22 mouse cellular contexts compared by ENCODE assay signal in the genomic region with DNA sequence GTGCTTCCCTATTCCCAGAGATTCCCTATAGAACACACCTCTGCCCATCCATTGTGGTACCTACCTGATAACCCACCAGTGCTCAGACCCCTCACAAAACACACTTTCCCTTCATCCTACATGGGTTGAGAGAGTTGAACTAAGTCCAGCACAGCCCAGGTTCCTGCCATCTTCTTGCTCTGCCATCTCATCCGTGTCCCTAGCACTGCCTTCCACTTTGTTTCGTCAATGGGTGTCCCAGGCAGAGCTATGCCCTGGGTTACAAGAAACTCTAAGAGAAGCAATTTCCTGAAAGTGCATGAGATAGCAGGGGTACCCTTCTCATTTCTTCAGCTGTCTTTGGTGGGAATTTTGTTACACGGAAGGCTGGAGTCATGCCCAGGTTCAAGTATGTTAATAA. TPM values are rescaled to one million over a fixed set of nuclear protein-coding genes. Genes with fewer than 3 reads are reported as not detected.
A peak's percentile ranks its signal among the peaks of the same experiment; 100 is the strongest.
DNase-seq lines count a peak whose midpoint lies in the region; ATAC-seq and TF ChIP-seq lines count a peak whose summit lies in the region.
"Had no signal": no experiment of that assay in that cellular context is flagged by ENCODE, and none has a peak within 500 bp of the region (broad histone marks: within the 10 kb centered on the region; RNA-seq: fewer than 3 reads in every experiment).

No protein-coding gene starts in this region.

- H3K27ac ChIP-seq in gastrocnemius, adult 2 months: peak overlapping the region; percentile 95
- peak overlapping the region; percentile 95 for H3K27ac ChIP-seq in heart, embryonic 15.5 days
- H3K27ac ChIP-seq: embryonic facial prominence, embryonic 15.5 days; limb, embryonic 15.5 days had no signal

- no peak overlapping the region for H3K4me3 ChIP-seq in gastrocnemius, adult 2 months
- H3K4me3 ChIP-seq in heart, embryonic 15.5 days: no peak overlapping the region
- H3K4me3 ChIP-seq: embryonic facial prominence, embryonic 15.5 days; limb, embryonic 15.5 days had no signal

- peak; percentile 46 for DNase-seq in cerebellum, adult 11-12 months
- no peak for DNase-seq in cerebellum, adult 11 months
- no peak for DNase-seq in gastrocnemius, adult 2 months
- DNase-seq in gastrocnemius, adult 8-10 months (ENCODE audit: low spot score in 2 of 2): no peak
- no peak for DNase-seq in heart, postnatal 4 days
- peak; percentile 22 for DNase-seq in testis, postnatal 10 days (ENCODE audit: low spot score)
- DNase-seq in testis, postnatal 14 days (ENCODE audit: low spot score): no peak
- DNase-seq: embryo, embryonic 11 days; kidney, adult 8-10 months; kidney, postnatal 36 days; thymus, adult 18-20 months had no signal

- no peak for ATAC-seq in heart, embryonic 15.5 days (replicated peaks; ENCODE audit: insufficient number of reproducible peaks, insufficient read depth, low FRiP score, low read depth)
- ATAC-seq: CD4-positive, CD25-positive, alpha-beta regulatory T cell, adult 4 months; inflammation-experienced regulatory T-cells, adult 6 months had no signal

- H3K36me3 ChIP-seq in heart, embryonic 15.5 days: no peaks in the 10 kb centered on the region
- H3K36me3 ChIP-seq: embryonic facial prominence, embryonic 15.5 days; G1E; limb, embryonic 15.5 days had no signal

- 95% methylated on average over 3 of the region's 3 CpGs for whole genome bisulfite sequencing in heart, embryonic 15.5 days

- TF ChIP-seq CTCF in gastrocnemius, adult 2 months (IDR thresholded peaks at IDR 0.05): no peak

- H3K4me1 ChIP-seq in heart, embryonic 15.5 days (replicated peaks): peaks cover 30% of the 10 kb centered on the region

- no peak overlapping the region for H3K9ac ChIP-seq in heart, embryonic 15.5 days
- H3K9ac ChIP-seq: embryonic facial prominence, embryonic 15.5 days; limb, embryonic 15.5 days had no signal

- no peak overlapping the region for H3K4me2 ChIP-seq in heart, embryonic 15.5 days
- H3K4me2 ChIP-seq: embryonic facial prominence, embryonic 15.5 days; limb, embryonic 15.5 days had no signal

- H3K9me3 ChIP-seq in heart, embryonic 15.5 days (replicated peaks): no peaks in the 10 kb centered on the region
- H3K9me3 ChIP-seq: embryonic facial prominence, embryonic 15.5 days had no signal

- H3K27me3 ChIP-seq in heart, embryonic 15.5 days: no peaks in the 10 kb centered on the region
- H3K27me3 ChIP-seq: embryonic facial prominence, embryonic 15.5 days; limb, embryonic 15.5 days had no signal

- intact Hi-C loops in gastrocnemius, adult 2 months (cut with DNase I): loop anchor here (1.0 kb wide), 1 partner anchor 24 kb away; no protein-coding TSS in a partner anchor

RNA-seq across cellular contexts. Expression of gene Ces5a, which starts 33.0 kb away (rescaled TPM):
- under 1 TPM; 0.42 to 0.71 TPM for total RNA-seq in gastrocnemius, adult 2 months (2021)
- total RNA-seq in gastrocnemius, adult 8-10 months (2022): under 1 TPM in 3 of 4 experiments, not detected in 1; 0.20 to 0.86 (median 0.22) TPM
- polyA plus RNA-seq in heart, embryonic 15.5 days (2015; fragmentation: Nextera tagmentation; extraction: Ambion mirVana): 0.15 and 0.25 TPM in 2 replicates
- total RNA-seq in heart, postnatal 4 days (2021): under 1 TPM; 0.18 to 0.62 TPM
- total RNA-seq: adrenal gland, adult 18-20 months; G1E; megakaryocyte, adult 5-6 weeks; neutrophil, adult 5-6 weeks had no signal
- polyA plus RNA-seq: CD4-positive, CD25-positive, alpha-beta regulatory T cell, adult 4 months; G1E; hindbrain, embryonic 11.5 days; liver, embryonic 16.5 days had no signal

Comparison
In these comparisons a context has a peak if more than half of its experiments do, and no peak if none do; other contexts are left out.
1. DNase-seq: peak in cerebellum, adult 11-12 months (single experiment) and testis, postnatal 10 days (single experiment); none in cerebellum, adult 11 months (single experiment), gastrocnemius, adult 2 months (single experiment), gastrocnemius, adult 8-10 months (0 of 2), heart, postnatal 4 days (single experiment) and testis, postnatal 14 days (single experiment).